Mouse (Mus musculus) limb, embryonic 13.5 days (tissue): ENCODE data around the gene Cd81. TPM values are rescaled to one million over a fixed set of nuclear protein-coding genes. Genes with fewer than 3 reads are reported as not detected.

ENCODE experiments used
- ATAC-seq: fragments of 200-750 bp; cut with Nextera tagmentation; 2 replicates; pipeline ENCODE4 v1.8.0; 2017; ENCODE audit warnings: low read depth, moderate number of reproducible peaks, moderate TSS enrichment; ENCODE audit not compliant: low FRiP score
- H3K27ac ChIP-seq: fragments of 300-500 bp; sonication (generic); 2 replicates; pipeline ENCODE4 v1.5.1; 2015; ENCODE audit warnings: inconsistent platforms, mild to moderate bottlenecking, moderate library complexity
- H3K27me3 ChIP-seq: fragments of 300-500 bp; sonication (generic); 2 replicates; pipeline ENCODE4 v1.6.1; 2015; ENCODE audit warnings: mild to moderate bottlenecking, inconsistent platforms
- H3K36me3 ChIP-seq: fragments of 300-500 bp; sonication (generic); 2 replicates; pipeline ENCODE4 v1.6.1; 2015; ENCODE audit warnings: inconsistent platforms, mild to moderate bottlenecking, moderate library complexity
- H3K4me1 ChIP-seq: fragments of 300-500 bp; sonication (generic); 2 replicates; pipeline ENCODE4 v1.6.1; 2015; ENCODE audit warnings: inconsistent platforms
- H3K4me2 ChIP-seq: fragments of 300-500 bp; sonication (generic); replicated peaks from 2 replicates; pipeline ENCODE4 v1.6.1; 2015; ENCODE audit warnings: inconsistent platforms, mild to moderate bottlenecking, moderate library complexity
- H3K4me3 ChIP-seq: fragments of 300-500 bp; sonication (generic); 2 replicates; pipeline ENCODE4 v1.5.1; 2015; ENCODE audit warnings: moderate library complexity, mild to moderate bottlenecking, inconsistent platforms
- H3K9ac ChIP-seq: fragments of 300-500 bp; sonication (generic); 2 replicates; pipeline ENCODE4 v1.6.1; 2015; ENCODE audit warnings: mild to moderate bottlenecking, inconsistent platforms
- H3K9me3 ChIP-seq: fragments of 300-500 bp; sonication (generic); 2 replicates; pipeline ENCODE4 v1.6.1; 2016; ENCODE audit warnings: inconsistent platforms
- WGBS: fragments of 180-500 bp; shearing (Covaris S2); methylation state at CpG from one replicate; pipeline ENCODE4 v1.1.7; 2015; 5-methylcytosine and 5-hydroxymethylcytosine counted together
- polyA plus RNA-seq: library from polyadenylated mRNA; unstranded; fragments of >200 nt; fragmentation: Nextera tagmentation; extraction: Ambion mirVana; gene quantifications from 2 replicates; pipeline ENCODE4 v1.2.1, GENCODE M21; 2015

The Cd81 gene
- 532 and 537 TPM in 2 replicates for polyA plus RNA-seq

DNA sequence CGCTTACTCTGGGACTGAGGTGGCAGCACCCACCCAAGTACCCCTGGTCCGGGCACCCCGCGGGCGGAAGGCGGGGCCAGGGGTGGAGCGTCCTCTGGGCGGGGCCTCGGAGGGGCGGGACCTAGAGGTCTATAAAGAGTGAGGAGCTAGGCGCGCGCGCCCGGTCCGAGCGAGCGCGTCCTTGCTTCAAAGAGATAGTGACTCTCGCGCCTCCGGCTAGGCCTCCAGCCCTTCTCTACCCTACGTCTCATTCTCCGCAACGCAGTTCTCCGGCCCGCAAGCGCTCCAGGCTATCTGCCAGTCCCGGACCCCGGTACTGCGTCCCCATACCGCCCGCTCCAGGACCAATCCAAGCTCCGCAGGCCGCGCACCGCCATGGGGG, at the start of gene Cd81:
Gene Cd81 (plus strand): TSS at position 114 of the 382 bp plus-strand sequence.
- peaks cover 30% of the 10 kb centered on the region for H3K36me3 ChIP-seq
- H3K4me2 ChIP-seq, result peak within 1 kb of the TSS; percentile 97
- H3K4me3 ChIP-seq, result peak within 1 kb of the TSS; percentile 86
- H3K9me3 ChIP-seq, result no peaks in the 10 kb centered on the region
- no peaks in the 10 kb centered on the region for H3K27me3 ChIP-seq
- peaks cover 46% of the 10 kb centered on the region for H3K4me1 ChIP-seq
- H3K9ac ChIP-seq, result peak within 1 kb of the TSS; percentile 98
- peak; percentile 73 for ATAC-seq
- 0% methylated on average over 37 of the region's 37 CpGs for WGBS
- H3K27ac ChIP-seq, result peak within 1 kb of the TSS; percentile 92

DNA sequence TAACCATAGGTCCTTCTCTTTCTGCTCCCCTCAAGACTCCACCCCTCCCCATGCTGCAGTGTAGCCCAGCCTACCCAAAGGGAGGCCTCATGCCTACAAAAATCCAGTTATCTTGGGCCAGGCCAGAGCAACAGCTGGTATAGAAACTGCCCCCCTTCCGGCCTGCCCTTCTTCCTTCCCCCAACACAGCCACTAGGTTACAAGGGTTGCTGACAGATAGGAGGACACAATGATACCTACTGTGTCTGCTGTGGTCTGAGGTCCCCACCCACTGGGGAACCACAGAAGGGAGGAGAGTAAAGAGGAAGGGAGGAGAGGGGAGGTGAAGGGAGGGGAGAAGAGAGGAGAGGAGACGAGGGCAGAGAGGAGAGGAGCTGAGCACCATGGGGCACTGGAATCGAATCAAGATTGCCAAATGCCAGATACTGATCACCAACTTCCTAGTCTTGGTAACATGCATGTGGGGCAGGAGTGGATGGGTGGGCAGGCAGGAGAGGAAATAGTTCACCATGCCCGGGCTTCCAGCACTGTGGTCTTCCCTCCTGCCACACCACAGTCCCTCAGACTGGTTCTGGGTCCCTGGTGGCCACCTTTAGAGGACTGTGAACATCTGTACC, 47.7 kb upstream of the Cd81 start, which contains the start of gene Tspan32:
Gene Tspan32 (plus strand): TSS at position 320 of the 617 bp plus-strand sequence.
- Histone ChIP-seq H3K27ac (peak within 1 kb of the TSS; percentile 65; the same call in 1 of the 2 replicates), H3K27me3 (no peaks in the 10 kb centered on the region), H3K4me1 (peaks cover 50% of the 10 kb centered on the region), H3K36me3 (no peaks in the 10 kb centered on the region), H3K4me2 (peak within 1 kb of the TSS; percentile 19; the same call in 1 of the 2 replicates), H3K4me3 (no peak within 1 kb of the TSS), H3K9me3 (no peaks in the 10 kb centered on the region), H3K9ac (peak within 1 kb of the TSS; percentile 19; the same call in 1 of the 2 replicates)
- ATAC-seq, result no peak
- WGBS, result 82% methylated on average over 4 of the region's 4 CpGs

DNA sequence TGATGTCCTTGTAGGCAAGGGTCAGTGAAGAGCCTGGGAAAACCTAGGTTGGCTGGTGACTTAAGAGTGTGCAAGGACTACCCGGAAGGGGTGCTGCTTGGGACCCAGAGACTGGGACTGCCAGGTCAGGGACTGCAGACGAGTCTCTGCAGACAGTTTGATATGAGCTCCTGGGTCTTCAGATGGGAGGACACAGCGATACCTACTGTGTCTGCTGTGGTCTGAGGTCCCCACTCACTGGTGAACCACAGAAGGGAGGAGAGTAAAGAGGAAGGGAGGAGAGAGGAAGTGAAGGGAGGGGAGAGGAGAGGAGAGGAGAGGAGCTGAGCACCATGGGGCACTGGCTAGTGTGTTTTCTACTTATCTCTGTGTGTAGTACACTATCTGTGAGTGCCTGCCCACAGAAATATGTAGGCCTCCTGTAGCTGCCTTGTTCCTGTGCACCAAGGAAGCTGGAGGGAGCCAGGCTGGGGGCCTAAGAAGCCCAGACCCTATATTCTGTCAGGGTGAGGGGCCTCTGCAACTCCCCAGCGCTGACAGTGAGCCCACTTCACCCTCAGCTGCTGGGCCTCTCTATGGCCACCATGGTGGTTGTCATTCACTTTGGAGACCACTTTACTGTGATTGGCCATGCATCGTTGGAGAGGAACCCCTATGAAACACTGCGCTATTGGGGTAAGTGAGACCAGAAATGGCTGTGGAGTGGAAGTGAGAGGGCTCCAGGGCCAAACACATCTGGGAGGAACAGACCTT, 47.0 kb upstream of the Cd81 start:
- no peak for ATAC-seq
- 84% methylated on average over 6 of the region's 6 CpGs for WGBS

DNA sequence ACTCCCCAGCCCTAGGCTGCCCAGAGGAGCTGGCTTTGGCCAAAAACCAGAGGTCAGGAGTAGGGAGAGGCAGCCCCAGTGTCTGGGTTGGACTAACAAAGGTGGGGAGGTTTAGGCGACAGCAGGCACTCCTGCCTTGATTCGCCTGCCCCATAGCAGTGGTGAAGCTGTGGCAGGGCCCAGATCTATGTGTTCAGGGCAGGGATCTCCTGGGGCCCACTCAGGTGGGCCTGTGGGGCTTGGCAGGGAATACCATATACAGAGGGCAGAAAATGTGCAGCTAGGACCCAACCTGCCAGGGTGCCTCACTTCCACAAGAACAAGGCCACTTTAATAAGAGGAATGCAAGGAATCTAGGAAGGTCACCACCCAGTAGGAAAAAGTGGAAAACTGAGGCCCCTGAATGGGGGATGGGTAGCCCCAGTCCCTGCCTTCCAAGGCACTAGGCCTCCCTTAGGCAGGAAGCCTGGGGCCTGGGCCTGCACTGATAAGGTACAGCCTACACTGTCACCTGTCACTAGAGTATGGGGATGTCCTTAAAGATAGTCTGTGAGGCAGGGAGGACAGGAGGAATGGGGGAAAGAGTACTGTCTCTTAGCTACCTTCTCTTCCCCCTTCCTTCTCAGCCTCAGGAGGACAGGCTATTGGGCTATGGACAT, 46.3 kb upstream of the Cd81 start:
- Histone ChIP-seq H3K4me2 (peak overlapping the region; percentile 42), H3K27me3 (no peaks in the 10 kb centered on the region), H3K4me1 (peaks cover 63% of the 10 kb centered on the region), H3K9ac (peak overlapping the region; percentile 19; the same call in 1 of the 2 replicates), H3K36me3 (no peaks in the 10 kb centered on the region), H3K27ac (peak overlapping the region; percentile 99; the same call in 1 of the 2 replicates), H3K9me3 (no peaks in the 10 kb centered on the region), H3K4me3 (no peak overlapping the region)
- no peak for ATAC-seq
- WGBS, result 93% methylated on average over 2 of the region's 2 CpGs

More for the DNA sequence above, 47.0 kb upstream of the Cd81 start:
- Histone ChIP-seq H3K9me3 (no peaks in the 10 kb centered on the region), H3K4me1 (peaks cover 57% of the 10 kb centered on the region), H3K4me3 (no peak overlapping the region), H3K27me3 (no peaks in the 10 kb centered on the region), H3K27ac (peak overlapping the region; percentile 65; the same call in 1 of the 2 replicates), H3K9ac (peak overlapping the region; percentile 19; the same call in 1 of the 2 replicates), H3K36me3 (no peaks in the 10 kb centered on the region), H3K4me2 (peak overlapping the region; percentile 19; the same call in 1 of the 2 replicates)

DNA sequence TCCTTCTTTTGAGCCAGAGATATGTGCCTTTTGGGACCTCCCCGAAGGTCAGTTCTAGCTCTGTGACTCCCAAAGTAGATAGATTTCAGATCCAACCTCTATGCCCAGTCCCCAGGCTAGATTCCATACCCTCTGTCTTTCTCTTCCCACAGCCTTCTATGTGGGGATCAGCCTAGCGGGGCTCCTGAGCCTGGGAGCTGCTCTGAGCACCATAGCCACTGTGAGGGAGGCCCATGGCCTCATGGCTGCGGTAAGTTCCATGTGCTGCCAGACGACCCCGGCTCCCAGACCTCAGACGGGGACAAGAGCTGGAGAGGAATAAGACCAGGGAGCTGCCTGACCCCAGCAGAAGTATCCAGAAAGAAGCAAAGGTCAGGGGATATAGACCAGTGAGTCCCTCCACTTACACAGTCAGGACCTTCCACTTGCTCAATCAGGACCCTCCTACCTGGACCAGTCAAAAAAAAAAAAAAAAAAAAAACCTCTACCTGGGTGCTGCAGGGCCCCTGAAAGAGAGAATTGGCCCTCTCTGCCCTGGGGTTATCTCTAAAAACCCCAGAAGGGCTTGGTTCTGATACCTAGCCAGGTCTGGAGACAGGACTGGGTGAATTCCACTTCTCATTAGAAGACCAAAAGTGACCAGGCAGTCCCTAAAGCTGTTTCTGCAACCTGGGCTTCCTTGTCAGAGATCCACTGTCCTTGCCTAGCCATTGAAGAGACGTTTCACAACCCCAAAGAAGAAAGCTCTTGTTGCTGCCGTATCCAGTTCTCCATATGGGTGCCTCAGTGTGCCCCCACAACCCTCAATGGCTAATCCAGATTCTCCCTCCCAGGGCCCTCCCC, 45.6 kb upstream of the Cd81 start:
- Histone ChIP-seq H3K4me3 (no peak overlapping the region), H3K9ac (no peak overlapping the region), H3K9me3 (no peaks in the 10 kb centered on the region), H3K27ac (peak overlapping the region; percentile 99), H3K4me1 (peaks cover 67% of the 10 kb centered on the region), H3K36me3 (no peaks in the 10 kb centered on the region), H3K27me3 (no peaks in the 10 kb centered on the region), H3K4me2 (peak overlapping the region; percentile 42)
- ATAC-seq, result no peak
- 79% methylated on average over 8 of the region's 8 CpGs for WGBS

DNA sequence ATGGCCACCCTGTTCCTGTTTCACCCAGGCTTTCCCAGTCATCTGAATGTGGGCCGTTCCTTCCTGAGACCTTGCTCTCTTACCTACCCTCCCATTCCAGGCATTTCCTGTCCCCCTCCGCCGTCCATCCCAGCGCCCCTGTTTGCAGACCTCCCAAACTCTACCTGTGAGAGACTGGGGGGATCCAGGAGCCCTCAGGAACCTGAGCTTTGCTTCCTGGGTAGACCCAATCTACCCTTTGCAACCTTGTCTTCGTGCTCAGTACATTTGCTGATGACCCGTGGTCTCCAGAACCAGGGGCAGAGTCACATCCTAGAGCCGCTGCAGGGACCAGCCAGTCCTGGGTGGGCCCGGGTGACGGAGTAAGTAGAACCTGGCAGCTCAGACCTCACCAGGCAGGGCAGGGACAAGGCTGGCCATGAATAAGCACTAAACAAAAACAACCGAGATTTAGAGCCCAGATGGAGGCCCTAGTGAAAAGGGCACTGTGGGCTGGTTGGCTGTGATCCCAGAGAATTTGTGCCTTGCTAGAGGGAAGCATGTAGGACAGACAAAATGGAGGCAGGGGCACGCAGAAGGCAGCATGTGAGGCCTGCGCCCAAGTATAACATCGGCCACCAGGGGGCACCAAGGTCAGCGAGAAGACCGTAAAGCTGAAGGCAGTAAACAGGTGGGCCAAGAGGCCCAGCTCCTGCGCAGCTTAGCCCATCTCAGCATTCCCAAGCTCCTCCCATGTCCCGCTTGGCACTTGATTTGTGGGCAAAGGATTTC, 44.8 kb upstream of the Cd81 start:
- ATAC-seq, result peak; percentile 73
- H3K4me3 ChIP-seq, result no peak overlapping the region
- H3K4me1 ChIP-seq, result peaks cover 70% of the 10 kb centered on the region
- H3K36me3 ChIP-seq, result no peaks in the 10 kb centered on the region
- WGBS, result 33% methylated on average over 17 of the region's 17 CpGs
- H3K9me3 ChIP-seq, result no peaks in the 10 kb centered on the region
- peak overlapping the region; percentile 55 for H3K4me2 ChIP-seq
- H3K9ac ChIP-seq, result peak overlapping the region; percentile 35; the same call in 1 of the 2 replicates
- H3K27ac ChIP-seq, result peak overlapping the region; percentile 99
- no peaks in the 10 kb centered on the region for H3K27me3 ChIP-seq

DNA sequence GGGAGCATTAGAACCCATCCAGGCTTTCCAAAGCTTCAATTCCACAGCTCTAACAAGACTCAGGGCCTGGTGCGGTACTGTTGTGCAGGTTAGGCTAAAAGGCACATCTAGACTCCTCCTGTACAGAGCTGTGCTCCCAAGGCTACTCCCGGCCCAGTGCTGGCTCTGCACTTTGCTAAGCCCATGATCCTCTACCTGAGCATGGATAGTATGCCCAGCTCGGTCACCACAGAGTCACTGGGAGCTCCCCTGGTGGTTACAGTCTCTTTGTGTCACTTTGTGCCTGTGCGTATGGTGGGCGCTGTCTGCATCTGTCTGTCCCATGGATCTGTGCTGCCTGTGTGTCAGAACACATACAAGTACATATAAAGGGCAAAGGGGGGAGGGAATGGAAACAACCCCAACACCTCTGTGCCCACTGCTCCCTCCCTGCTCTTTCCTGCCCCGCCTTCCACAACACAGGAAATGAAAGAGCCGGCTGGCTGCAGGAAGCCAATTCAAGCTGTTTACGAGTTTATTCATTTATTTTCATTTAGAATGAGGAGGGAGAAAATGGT, 44.1 kb upstream of the Cd81 start:
- H3K4me2 ChIP-seq, result peak overlapping the region; percentile 55
- peaks cover 69% of the 10 kb centered on the region for H3K4me1 ChIP-seq
- 13% methylated on average over 8 of the region's 8 CpGs for WGBS
- H3K27me3 ChIP-seq, result no peaks in the 10 kb centered on the region
- no peaks in the 10 kb centered on the region for H3K9me3 ChIP-seq
- no peak overlapping the region for H3K9ac ChIP-seq
- H3K4me3 ChIP-seq, result peak overlapping the region; percentile 7; the same call in 1 of the 2 replicates
- H3K36me3 ChIP-seq, result no peaks in the 10 kb centered on the region
- peak overlapping the region; percentile 99 for H3K27ac ChIP-seq
- ATAC-seq, result peak; percentile 75

DNA sequence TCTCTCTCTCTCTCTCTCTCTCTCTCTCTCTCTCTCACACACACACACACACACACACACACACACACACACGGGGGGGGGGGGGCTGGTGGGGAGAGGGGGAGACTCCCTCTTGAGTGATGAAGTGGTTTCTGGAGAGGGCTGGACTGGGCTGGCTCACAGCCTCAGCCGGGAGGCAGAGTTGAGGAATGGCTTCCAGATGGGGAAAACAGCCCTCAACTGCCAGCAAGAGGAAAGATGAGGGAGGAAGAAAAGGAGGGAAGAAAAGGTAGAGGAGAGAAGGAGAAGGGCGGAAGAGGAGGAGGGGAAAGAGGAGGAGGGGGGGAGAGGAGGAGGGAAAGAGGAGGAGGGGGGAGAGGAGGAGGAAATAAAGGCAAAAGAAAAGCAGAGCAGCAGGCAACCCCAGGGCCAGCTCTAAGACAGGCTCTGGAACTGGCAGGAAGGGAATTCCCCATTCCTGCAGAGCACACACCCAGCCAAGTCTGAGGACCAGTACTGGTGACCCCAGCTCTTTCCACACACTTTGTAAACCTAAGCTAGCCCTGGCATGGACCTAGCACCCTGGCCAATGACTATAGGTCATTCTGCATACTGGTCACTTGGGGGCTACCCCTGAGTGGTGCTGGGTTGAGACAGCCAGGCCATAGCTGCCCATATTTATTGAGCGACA, 43.4 kb upstream of the Cd81 start:
- Histone ChIP-seq H3K36me3 (no peaks in the 10 kb centered on the region), H3K4me1 (peaks cover 69% of the 10 kb centered on the region), H3K4me3 (0 out of 2 replicates have a peak overlapping the region, but pooled peaks have one; percentile 18), H3K27ac (peak overlapping the region; percentile 99), H3K4me2 (peak overlapping the region; percentile 55), H3K27me3 (no peaks in the 10 kb centered on the region), H3K9me3 (no peaks in the 10 kb centered on the region), H3K9ac (peak overlapping the region; percentile 59)
- 33% methylated on average over 2 of the region's 4 CpGs for WGBS
- ATAC-seq, result peak; percentile 84

DNA sequence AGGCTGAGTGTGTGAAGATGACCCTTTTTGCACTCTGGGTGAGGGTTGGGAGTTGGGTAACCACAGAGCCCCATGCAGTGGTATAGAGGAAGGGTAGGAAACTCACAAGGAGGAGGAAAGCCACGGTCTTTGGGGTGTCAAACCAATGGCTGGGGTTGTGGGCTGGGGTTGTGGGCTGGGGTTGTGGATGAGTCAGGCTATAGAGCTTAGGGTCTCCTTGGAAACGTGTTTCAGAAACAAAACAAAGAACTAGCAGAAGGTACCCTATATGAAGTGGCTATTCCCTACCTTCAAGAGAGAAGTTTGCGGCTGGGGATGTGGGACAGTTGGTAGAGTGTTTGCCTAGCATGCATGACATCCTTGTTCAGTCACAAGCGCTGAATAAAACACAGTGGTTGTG, 42.5 kb upstream of the Cd81 start:
- Histone ChIP-seq H3K27me3 (no peaks in the 10 kb centered on the region), H3K9me3 (no peaks in the 10 kb centered on the region), H3K4me2 (peak overlapping the region; percentile 55), H3K27ac (peak overlapping the region; percentile 99), H3K4me3 (no peak overlapping the region), H3K4me1 (peaks cover 67% of the 10 kb centered on the region), H3K36me3 (no peaks in the 10 kb centered on the region), H3K9ac (no peak overlapping the region)
- WGBS, result 86% methylated on average over 4 of the region's 4 CpGs
- no peak for ATAC-seq

DNA sequence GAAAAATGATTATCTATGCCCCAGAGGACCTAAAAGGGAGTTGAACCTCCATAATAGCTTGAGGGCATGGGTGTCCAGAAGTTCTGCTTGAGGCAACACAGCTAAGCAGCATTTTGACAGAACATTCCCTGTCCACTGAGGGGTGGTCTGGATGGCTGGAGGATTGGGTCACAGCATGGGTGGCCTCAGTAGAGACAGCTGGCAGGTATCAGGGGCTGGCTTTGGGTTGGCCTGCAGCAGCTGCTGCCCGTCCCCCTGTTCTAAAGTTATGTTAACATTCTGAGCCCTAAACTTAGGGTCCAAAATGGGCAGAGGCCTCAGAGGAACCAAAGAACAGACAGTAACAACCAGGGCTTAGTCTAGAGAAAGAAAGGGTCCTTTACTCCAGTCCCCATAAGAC, 41.3 kb upstream of the Cd81 start:
- Histone ChIP-seq H3K9ac (no peak overlapping the region), H3K27ac (peak overlapping the region; percentile 99; the same call in 1 of the 2 replicates), H3K4me2 (no peak overlapping the region), H3K4me1 (peaks cover 67% of the 10 kb centered on the region), H3K27me3 (no peaks in the 10 kb centered on the region), H3K36me3 (no peaks in the 10 kb centered on the region), H3K4me3 (no peak overlapping the region), H3K9me3 (no peaks in the 10 kb centered on the region)
- 86% methylated on average over 1 of the region's 1 CpGs for WGBS
- ATAC-seq, result no peak
